Mouse (Mus musculus): Measurements from ENCODE around the gene Cmtm8.

GRCm38 (mm10) chr9:114747466-114747865 is 96.5 kb downstream of the Cmtm8 start:
- no peak for TF ChIP-seq POLR2A (IDR thresholded peaks at IDR 0.05; ENCODE audit: insufficient read length, low read depth)
- TF ChIP-seq E2F4 (IDR thresholded peaks at IDR 0.05; ENCODE audit: insufficient read depth), result no peak
- no peak for TF ChIP-seq POLR2AphosphoS2 (IDR thresholded peaks at IDR 0.05; ENCODE audit: insufficient read length, low read depth)
- no peak for TF ChIP-seq MAX (IDR thresholded peaks at IDR 0.05; ENCODE audit: low read depth)
